Mouse (Mus musculus) lung, adult 2 months (tissue): Measurements from ENCODE around the gene Zfp451.

Source experiments
- CTCF ChIP-seq: fragments of 200-500 bp; IDR thresholded peaks from 2 replicates; pipeline ENCODE4 v1.5.1; 2011; ENCODE audit warnings: mild to moderate bottlenecking, low read length, control low read depth; ENCODE audit not compliant: insufficient read depth
- POLR2A ChIP-seq: fragments of 200-500 bp; IDR thresholded peaks from 2 replicates; pipeline ENCODE4 v1.6.1; 2011; ENCODE audit warnings: low read depth, mild to moderate bottlenecking, control low read depth, low read length, borderline replicate concordance; ENCODE audit errors: extremely low read depth

- TF ChIP-seq CTCF (no peak), POLR2A (no peak)
These were observed 45.6 kb downstream of the Zfp451 start for GRCm38 (mm10) chr1:33768827-33769226.
